Mouse (Mus musculus) adrenal gland (tissue): Measurements from ENCODE around the gene Uts2.

Experiments
- intact Hi-C: fragments of 180-260 bp; cut with DNase I; formaldehyde crosslinking; loops from one replicate; pipeline ENCODE4 v1.15.1; 2025
- long read RNA-seq, 2 experiments: library from polyadenylated mRNA; unstranded; transcript quantifications; one replicate each; pipeline ENCODE4 v2.0.0; 2020; ENCODE audit warnings: borderline replicate concordance in 1 of 2; ENCODE audit not compliant: insufficient replicate concordance in 1 of 2

Uts2 gene
- long read RNA-seq, experiment 1 = 0 reads
- long read RNA-seq, experiment 2 = 0 reads

DNA sequence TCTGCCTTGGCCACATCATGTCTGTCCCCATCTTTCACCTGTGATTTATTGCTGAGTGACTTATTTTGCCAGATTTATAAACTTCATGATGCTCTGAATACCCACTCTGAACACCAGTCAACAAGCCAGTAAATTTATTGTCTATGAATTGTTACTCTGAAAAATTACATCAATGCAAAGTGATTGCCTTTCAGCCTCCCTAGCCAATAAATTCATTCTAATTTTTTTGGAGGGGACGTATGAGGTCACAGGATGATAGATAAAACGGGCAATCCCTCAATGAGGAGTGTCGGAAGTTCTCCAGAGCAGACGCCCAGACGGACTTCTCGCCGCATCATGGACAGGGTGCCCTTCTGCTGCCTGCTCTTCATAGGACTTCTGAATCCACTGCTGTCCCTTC is at the start of gene Uts2:
TSS of gene Uts2 (plus strand) at position 301 of the 400 bp plus-strand sequence.
- intact Hi-C loops = no loop called here

DNA sequence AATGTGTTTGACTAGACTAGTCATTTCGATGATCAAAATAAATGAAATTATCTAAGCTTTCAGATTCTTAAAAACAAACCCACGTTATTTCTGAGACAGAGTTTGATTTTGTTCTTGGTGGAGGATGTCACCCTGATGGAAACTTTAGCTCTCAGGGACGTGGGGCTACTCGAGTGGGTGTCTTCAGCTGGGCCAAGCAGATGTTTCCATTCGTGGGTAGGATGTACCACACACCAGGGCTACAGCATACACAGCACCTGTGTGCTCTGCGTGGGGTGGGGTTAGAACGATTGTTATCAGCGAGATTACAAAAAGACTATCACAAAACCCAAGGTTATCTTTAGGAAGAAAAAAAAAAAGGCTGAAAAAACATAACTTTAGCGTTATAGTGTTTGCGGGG is 45.9 kb upstream of the Uts2 start:
- intact Hi-C loops = no loop called here

- intact Hi-C loops = no loop called here
These were observed 40.4 kb upstream of the Uts2 start for GRCm38 (mm10) chr4:150956369-150957105.

GRCm38 (mm10) chr4:150957106-150957458 is 39.8 kb upstream of the Uts2 start:
- intact Hi-C loops = no loop called here

- intact Hi-C loops = no loop called here
These were observed 38.4 kb upstream of the Uts2 start for GRCm38 (mm10) chr4:150958536-150958935.

GRCm38 (mm10) chr4:150962231-150962630 is 34.7 kb upstream of the Uts2 start:
- intact Hi-C loops = loop anchor here (5.0 kb wide), 1 partner anchor 305 kb away; no protein-coding TSS in a partner anchor

DNA sequence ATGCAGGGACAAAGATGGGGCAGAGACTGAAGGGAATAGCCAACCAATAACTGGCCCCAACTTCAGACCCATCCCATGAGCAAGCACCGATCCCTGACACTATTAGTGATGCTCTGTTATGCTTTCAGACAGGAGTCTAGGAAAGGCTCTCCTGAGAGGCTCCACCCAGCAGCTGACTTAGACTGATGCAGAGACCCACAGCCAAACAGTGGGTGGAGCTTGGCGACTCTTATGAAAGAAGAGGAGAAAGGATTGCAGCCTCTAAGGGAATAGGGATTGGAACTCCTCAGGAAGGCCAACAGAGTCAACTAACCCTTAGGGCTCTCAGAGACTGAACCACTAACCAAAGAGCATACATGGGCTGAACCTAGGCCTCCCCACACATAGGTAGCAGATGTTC is 33.2 kb upstream of the Uts2 start:
- intact Hi-C loops = loop anchor here (5.0 kb wide), 1 partner anchor 306 kb away; no protein-coding TSS in a partner anchor

GRCm38 (mm10) chr4:150964635-150965554 is 32.0 kb upstream of the Uts2 start:
- intact Hi-C loops = loop anchor here (5.0 kb wide), 2 partner anchors 38 to 308 kb away; no protein-coding TSS in a partner anchor

DNA sequence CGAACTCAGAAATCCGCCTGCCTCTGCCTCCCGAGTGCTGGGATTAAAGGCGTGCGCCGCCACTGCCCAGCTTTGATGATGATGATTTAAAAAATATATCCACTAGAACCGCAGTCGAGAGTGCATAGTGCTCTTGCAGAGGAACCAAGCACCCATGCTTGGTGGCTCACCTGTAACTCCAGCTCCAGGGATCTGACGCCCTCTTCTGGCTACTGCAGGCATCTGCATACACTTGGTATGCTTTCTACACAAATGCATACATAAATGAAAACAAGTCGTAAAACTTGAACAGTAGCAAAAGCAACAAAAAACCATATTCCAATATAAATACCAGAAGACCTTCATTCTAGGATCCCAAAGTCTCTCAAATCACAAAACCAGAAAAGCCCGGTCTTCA is 31.3 kb upstream of the Uts2 start:
- intact Hi-C loops = loop anchor here (5.0 kb wide), 1 partner anchor 38 kb away; no protein-coding TSS in a partner anchor

- intact Hi-C loops = loop anchor here (5.0 kb wide), 1 partner anchor 39 kb away; no protein-coding TSS in a partner anchor
These were observed 30.3 kb upstream of the Uts2 start for GRCm38 (mm10) chr4:150966556-150966955.

DNA sequence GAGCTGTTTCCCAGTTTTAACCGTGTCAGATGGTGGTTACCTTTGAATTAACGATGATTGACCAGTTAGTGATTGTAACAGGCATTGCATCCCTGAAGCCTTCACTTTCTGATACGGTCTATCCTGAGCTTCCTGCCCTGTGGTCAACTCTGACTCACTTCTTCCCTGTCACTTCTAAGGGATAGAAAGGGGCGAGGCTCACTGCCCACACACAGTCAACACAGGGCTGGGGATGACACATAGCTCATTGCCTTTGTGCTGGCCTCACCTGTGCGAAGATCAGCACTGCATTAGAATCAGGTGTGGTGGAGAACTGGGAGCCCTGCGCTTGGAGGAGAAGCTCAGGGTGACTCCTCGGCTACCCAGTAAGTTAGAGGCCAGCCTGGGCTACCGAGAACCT is 27.9 kb upstream of the Uts2 start:
- intact Hi-C loops = loop anchor here (5.0 kb wide), 1 partner anchor 42 kb away; no protein-coding TSS in a partner anchor

- intact Hi-C loops = no loop called here
These were observed 23.6 kb upstream of the Uts2 start for GRCm38 (mm10) chr4:150973264-150973663.

- intact Hi-C loops = no loop called here
These were observed 21.8 kb upstream of the Uts2 start for GRCm38 (mm10) chr4:150975145-150975544.

DNA sequence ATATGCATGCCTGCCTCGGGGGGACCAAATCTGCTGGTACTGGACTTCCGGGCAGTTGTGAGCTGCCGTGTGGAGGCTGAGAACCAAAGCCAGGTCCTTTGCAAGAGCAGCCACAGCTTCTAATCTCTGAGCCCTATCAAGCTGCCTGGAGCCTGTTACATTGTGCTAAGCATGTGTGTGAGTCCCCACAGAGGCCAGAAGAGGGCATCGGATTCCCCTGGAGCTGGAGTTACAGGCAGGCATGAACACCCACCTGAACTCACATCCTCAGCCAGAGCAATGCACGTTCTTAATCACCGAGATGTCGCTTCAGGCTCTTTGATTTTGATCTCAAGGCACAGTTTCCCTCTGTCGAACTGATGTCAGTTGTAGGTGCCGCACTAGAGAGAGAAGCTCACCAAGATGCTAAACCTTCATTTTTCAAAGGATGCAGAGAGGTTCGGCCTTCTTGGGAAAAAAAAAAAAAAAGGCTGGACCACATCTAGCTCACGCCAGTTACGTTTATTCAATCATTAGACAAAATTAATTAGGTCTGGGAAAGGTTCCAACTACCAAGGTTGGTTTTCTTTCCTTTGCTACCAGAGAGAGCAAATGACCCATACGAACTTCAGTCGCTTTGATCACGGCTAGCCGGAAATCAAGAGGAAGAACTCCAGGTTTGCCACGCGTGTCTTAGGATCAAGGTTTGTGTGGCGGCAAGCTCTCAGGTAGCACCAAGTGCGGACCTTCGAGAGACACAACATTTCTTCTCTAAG is 18.6 kb upstream of the Uts2 start:
- intact Hi-C loops = no loop called here

- intact Hi-C loops = no loop called here
These were observed 17.4 kb upstream of the Uts2 start for GRCm38 (mm10) chr4:150979455-150979854.

DNA sequence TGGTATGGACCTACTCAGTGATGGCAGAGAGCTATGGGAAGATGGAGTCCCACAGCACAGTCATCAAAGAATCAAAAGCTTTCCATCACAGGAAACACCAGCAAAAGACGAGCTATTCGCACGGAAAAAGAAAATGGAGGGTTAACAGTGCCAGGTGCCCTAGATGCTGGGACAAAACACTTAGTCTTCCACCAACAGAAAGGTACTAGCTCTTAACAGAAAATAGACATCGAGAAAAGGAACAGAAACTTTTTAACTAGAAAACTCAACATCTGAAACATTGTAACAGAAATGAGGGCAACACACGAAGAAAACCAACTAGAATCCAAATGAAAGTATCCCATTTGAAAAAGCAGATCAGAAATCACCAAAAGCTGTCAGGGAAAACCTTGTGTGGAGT is 16.7 kb upstream of the Uts2 start:
- intact Hi-C loops = no loop called here

- intact Hi-C loops = no loop called here
These were observed 6.7 kb upstream of the Uts2 start for GRCm38 (mm10) chr4:150990148-150990547.

DNA sequence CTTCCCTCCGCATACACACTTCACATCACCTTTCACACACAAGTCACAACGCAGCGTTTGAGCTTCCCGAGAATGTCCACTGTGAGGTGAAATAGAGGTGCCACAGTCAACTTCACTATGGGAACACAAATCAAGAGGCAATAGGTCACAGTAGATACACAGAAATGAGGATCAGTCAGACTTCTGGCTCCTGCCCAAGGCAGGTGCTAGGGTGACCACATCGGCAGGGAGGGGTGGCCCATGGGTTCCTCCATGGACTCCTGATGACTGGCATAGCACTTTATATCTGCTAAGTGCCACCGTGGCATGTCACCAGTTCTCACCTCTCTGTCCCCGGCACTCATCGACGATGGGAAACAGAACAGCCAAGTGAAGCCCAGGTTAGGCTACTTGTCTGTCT is 1.7 kb downstream of the Uts2 start:
- intact Hi-C loops = no loop called here

- intact Hi-C loops = no loop called here
These were observed 4.5 kb downstream of the Uts2 start for GRCm38 (mm10) chr4:151001397-151001796.

DNA sequence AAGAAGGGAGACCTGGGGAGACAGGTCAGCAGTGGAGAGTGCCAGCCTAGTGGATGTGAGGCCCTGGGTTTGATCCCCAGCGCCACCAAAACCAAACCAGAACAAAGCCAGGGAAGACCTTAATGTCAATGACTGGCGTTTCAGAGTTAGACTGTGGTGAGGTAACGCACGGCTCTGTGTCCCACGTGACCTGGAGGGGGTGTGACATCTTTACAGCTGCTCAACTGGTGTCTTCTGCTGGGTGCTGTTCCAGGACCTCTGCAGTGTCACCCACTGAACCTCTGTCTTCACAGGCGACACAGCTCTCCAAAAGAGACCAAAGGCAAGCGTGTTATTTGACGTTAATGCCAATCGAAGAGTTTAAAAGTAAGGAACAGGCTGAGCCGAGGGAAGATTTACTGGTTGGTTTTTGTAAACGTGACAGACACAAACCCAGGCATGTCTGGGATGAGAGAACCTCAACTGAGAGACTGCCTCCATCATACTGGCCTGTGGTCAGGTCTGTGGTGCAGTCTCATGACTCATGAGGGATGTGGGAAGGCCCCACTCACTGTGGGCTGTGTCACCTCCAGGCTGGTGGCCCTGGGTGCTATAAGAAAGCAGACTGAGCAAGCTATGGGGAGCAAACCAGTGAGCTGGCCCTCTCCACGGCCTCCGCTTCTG is 8.9 kb downstream of the Uts2 start:
- intact Hi-C loops = no loop called here

GRCm38 (mm10) chr4:151006945-151007344 is 10.0 kb downstream of the Uts2 start:
- intact Hi-C loops = no loop called here
